Mouse (Mus musculus): ENCODE results near the gene Prss56.

- TF ChIP-seq USF1 (IDR thresholded peaks at IDR 0.05; ENCODE audit: low read depth, low read length) (no peak), MAX (IDR thresholded peaks at IDR 0.05; ENCODE audit: low read length) (no peak), POLR2A (IDR thresholded peaks at IDR 0.05; ENCODE audit: low read depth, low read length) (no peak), CTCF (conservative IDR thresholded peaks at IDR 0.05 in 1 of 2, IDR thresholded peaks at IDR 0.05 in 1 of 2; ENCODE audit: low read depth in 2 of 2, low read length in 2 of 2) (no peak), E2F4 (IDR thresholded peaks at IDR 0.05; ENCODE audit: insufficient replicate concordance, low read depth, low read length) (no peak), POLR2AphosphoS2 (IDR thresholded peaks at IDR 0.05; ENCODE audit: low read depth, low read length) (no peak), HCFC1 (IDR thresholded peaks at IDR 0.05; ENCODE audit: low read depth, low read length) (no peak), TBP (conservative IDR thresholded peaks at IDR 0.05; ENCODE audit: low read depth, low read length) (no peak), RCOR1 (conservative IDR thresholded peaks at IDR 0.05; ENCODE audit: low read depth, low read length) (no peak), JUND (conservative IDR thresholded peaks at IDR 0.05; ENCODE audit: low read depth, low read length) (no peak)
Measured at GRCm38 (mm10) chr1:87143141-87143540, 40.0 kb upstream of the Prss56 start.
